Mouse (Mus musculus) lung, embryonic 15.5 days (tissue): Measurements from ENCODE around the gene Zfp984. TPM values are rescaled to one million over a fixed set of nuclear protein-coding genes. Genes with fewer than 3 reads are reported as not detected.
"Not testable (repeated sequence)": the region's sequence is repeated elsewhere in the genome, so short reads cannot be mapped to it uniquely, and the experiment has no call there.

Source experiments
- ATAC-seq: fragments of 200-750 bp; cut with Nextera tagmentation; 2 replicates; pipeline ENCODE4 v1.8.0; 2017; ENCODE audit warnings: moderate number of reproducible peaks, borderline replicate concordance; ENCODE audit not compliant: low FRiP score, low TSS enrichment; ENCODE audit errors: extremely low read depth
- H3K27ac ChIP-seq: fragments of 300-500 bp; sonication (generic); 2 replicates; pipeline ENCODE4 v1.5.1; 2015; ENCODE audit warnings: moderate library complexity, mild to moderate bottlenecking, inconsistent platforms
- H3K27me3 ChIP-seq: fragments of 300-500 bp; sonication (generic); 2 replicates; pipeline ENCODE4 v1.6.1; 2015; ENCODE audit warnings: inconsistent platforms
- H3K36me3 ChIP-seq: fragments of 300-500 bp; sonication (generic); 2 replicates; pipeline ENCODE4 v1.6.1; 2015; ENCODE audit warnings: inconsistent platforms
- H3K4me1 ChIP-seq: fragments of 300-500 bp; sonication (generic); 2 replicates; pipeline ENCODE4 v1.6.1; 2015; ENCODE audit warnings: inconsistent platforms
- H3K4me2 ChIP-seq: fragments of 300-500 bp; sonication (generic); 2 replicates; pipeline ENCODE4 v1.6.1; 2015; ENCODE audit warnings: inconsistent platforms, mild to moderate bottlenecking, moderate library complexity
- H3K4me3 ChIP-seq: fragments of 300-500 bp; sonication (generic); 2 replicates; pipeline ENCODE4 v1.5.1; 2015; ENCODE audit warnings: mild to moderate bottlenecking, inconsistent platforms
- H3K9ac ChIP-seq: fragments of 300-500 bp; sonication (generic); 2 replicates; pipeline ENCODE4 v1.6.1; 2015; ENCODE audit warnings: inconsistent platforms
- H3K9me3 ChIP-seq: fragments of 300-500 bp; sonication (generic); 2 replicates; pipeline ENCODE4 v1.6.1; 2016; ENCODE audit warnings: inconsistent platforms
- WGBS: fragments of 180-500 bp; shearing (Covaris S2); methylation state at CpG from one replicate; pipeline ENCODE4 v1.1.7; 2015; 5-methylcytosine and 5-hydroxymethylcytosine counted together
- polyA plus RNA-seq: library from polyadenylated mRNA; unstranded; fragments of >200 nt; fragmentation: Nextera tagmentation; extraction: Ambion mirVana; gene quantifications from 2 replicates; pipeline ENCODE4 v1.2.1, GENCODE M21; 2015

The Zfp984 gene
- polyA plus RNA-seq, result 5.9 and 6.3 TPM in 2 replicates

DNA sequence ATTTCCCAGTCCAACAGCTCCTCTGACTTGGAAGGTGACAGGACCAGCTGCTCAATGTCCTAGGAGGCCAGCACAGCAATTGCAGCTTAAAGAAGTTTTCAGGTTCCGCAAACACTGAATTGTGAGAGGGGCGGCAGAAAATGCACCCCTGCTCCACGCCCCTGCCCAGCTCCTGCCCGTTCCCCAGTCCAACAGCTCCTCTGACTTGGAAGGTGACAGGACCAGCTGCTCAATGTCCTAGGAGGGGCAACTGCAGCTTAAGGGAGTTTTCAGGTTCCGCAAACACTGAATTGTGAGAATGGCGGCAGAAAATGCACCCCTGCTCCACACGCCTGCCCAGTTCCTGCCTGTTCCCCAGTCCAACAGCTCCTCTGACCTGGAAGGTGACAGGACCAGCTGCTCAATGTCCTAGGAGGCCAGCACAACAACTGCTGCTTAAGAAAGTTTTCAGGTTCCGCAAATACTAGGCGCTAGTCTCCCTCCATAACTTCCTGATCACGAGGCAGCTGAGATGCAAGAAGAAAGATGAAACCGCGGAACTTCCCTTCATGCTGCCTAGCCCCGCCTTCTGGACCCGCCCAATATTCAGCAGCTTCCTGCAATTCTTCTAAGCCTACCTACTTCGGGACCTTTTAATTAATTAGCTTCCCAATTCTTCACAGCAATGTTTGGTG lies at the start of gene Zfp984:
Gene Zfp984 (minus strand): TSS at position 497 of the 674 bp plus-strand sequence.
- H3K4me1 ChIP-seq, H3K9me3 ChIP-seq, H3K27me3 ChIP-seq, H3K36me3 ChIP-seq: not testable (repeated sequence)
- H3K9ac ChIP-seq, result peak within 1 kb of the TSS; percentile 45
- ATAC-seq, result peak; percentile 73; the same call in 1 of the 2 replicates
- H3K4me3 ChIP-seq, result peak within 1 kb of the TSS; percentile 52
- peak within 1 kb of the TSS; percentile 46 for H3K27ac ChIP-seq
- WGBS, result 10% methylated on average over 15 of the region's 15 CpGs
- peak within 1 kb of the TSS; percentile 77 for H3K4me2 ChIP-seq

DNA sequence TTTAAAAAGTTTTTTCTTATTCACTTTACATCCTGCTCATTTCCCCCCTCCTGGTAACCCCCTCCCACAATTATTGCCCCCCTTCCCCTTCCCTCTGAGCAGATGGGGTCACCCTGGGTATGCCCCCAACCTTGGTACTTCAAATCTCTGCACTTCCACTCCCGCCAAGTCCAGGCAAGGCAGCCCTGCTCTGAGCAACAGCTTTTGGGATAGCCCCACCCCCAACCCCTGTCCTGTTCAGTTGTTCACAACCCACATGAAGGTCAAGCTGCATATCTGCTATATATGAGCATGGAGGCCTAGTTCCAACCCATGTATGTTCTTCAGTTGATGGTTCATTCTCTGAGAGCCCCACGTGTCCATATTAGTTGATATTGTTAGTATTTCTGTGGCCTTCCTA lies 41.2 kb upstream of the Zfp984 start:
- Histone ChIP-seq H3K27me3 (no peaks in the 10 kb centered on the region), H3K9ac (no peak overlapping the region), H3K27ac (no peak overlapping the region), H3K9me3 (no peaks in the 10 kb centered on the region), H3K4me1 (peaks cover 11% of the 10 kb centered on the region), H3K36me3 (no peaks in the 10 kb centered on the region; the same call in 1 of the 2 replicates), H3K4me2 (no peak overlapping the region), H3K4me3 (no peak overlapping the region)
- no peak for ATAC-seq
- WGBS, result 70% methylated on average over 2 of the region's 2 CpGs

DNA sequence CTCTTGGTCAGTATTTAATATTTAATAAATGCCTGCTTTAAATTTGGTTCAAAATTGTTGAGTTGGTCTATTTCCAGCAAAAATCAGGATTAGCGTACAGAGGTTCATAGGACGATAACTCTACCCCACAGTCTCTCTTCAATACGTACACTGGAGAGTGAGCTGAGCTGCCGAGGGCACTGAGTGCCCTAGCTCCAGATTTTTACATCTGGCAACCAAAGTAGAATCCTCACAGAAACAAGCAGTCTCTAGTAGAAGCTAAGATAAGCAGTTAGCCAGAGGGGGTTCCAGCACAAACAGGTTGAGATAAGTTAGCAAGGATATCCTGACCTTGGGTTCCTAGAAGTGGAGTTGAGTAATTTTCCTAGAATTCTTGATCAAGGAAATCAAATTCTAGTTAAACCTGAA lies 39.0 kb upstream of the Zfp984 start:
- peak overlapping the region; percentile 75 for H3K4me3 ChIP-seq
- H3K27ac ChIP-seq, result no peak overlapping the region
- ATAC-seq, result peak; percentile 61; the same call in 1 of the 2 replicates
- H3K4me1 ChIP-seq, result peaks cover 11% of the 10 kb centered on the region
- WGBS, result 4% methylated on average over 4 of the region's 4 CpGs
- H3K9ac ChIP-seq, result peak overlapping the region; percentile 63
- no peaks in the 10 kb centered on the region for H3K9me3 ChIP-seq
- H3K36me3 ChIP-seq, result peaks cover 19% of the 10 kb centered on the region
- H3K4me2 ChIP-seq, result peak overlapping the region; percentile 64
- no peaks in the 10 kb centered on the region for H3K27me3 ChIP-seq

DNA sequence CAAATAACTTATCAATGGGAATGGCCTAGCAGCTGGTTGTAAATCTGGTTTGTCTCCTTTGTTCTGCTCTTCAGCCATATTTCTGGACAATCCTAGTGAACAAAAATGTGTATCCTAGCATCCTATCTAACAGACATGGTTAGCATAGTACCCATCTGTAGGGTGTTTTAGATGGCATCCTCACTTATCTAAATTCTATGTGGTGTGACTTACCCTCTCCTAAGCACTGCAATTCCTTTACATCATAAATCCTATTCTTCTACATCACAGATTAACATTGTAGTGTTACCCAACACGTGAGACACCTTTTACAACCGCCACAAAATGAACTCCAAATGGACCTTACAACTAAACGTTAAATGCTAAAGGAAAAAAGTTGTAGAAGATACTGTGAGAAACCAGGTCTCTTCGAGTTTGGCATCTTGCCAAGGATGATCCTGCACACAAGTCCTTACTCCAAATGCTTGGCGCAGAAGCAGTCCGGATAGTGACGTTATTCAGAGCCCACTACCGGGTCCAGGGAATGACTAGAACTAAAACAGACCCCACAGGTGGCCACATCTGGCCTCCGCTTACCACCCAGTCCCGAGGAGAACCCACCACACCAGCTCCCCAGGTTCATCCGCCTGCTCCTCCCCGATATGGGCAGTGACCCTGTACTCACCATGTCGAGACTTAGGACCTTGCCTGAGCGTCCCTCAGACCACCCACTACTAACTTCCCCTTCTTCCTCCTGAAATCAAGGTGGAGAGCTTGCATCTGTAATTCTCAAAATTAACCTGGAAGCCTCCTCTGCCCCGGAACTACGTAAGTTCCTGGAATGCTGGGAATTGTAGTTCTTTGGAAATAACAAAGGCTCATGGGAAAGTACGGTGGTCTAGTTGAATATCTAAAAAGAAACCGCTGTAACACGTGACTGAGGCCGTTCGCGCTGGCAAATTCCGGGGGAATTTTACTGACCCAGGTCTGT lies 38.3 kb upstream of the Zfp984 start, which contains the start of gene Zfp933:
Gene Zfp933 (minus strand): TSS at position 753 of the 970 bp plus-strand sequence.
- Histone ChIP-seq H3K36me3 (peaks cover 25% of the 10 kb centered on the region), H3K27me3 (no peaks in the 10 kb centered on the region), H3K9me3 (no peaks in the 10 kb centered on the region), H3K9ac (peak within 1 kb of the TSS; percentile 63), H3K27ac (no peak within 1 kb of the TSS), H3K4me2 (peak within 1 kb of the TSS; percentile 64), H3K4me3 (peak within 1 kb of the TSS; percentile 75), H3K4me1 (peaks cover 11% of the 10 kb centered on the region)
- 3% methylated on average over 23 of the region's 23 CpGs for WGBS
- peak; percentile 91 for ATAC-seq

GRCm38 (mm10) chr4:147842871-147843270 lies 33.3 kb upstream of the Zfp984 start:
- Histone ChIP-seq H3K4me1 (peaks cover 5% of the 10 kb centered on the region), H3K27ac (no peak overlapping the region), H3K36me3 (peaks cover 45% of the 10 kb centered on the region), H3K9me3 (no peaks in the 10 kb centered on the region), H3K4me3 (no peak overlapping the region), H3K4me2 (no peak overlapping the region), H3K27me3 (no peaks in the 10 kb centered on the region), H3K9ac (no peak overlapping the region)
- ATAC-seq, result no peak
- 94% methylated on average over 3 of the region's 3 CpGs for WGBS

DNA sequence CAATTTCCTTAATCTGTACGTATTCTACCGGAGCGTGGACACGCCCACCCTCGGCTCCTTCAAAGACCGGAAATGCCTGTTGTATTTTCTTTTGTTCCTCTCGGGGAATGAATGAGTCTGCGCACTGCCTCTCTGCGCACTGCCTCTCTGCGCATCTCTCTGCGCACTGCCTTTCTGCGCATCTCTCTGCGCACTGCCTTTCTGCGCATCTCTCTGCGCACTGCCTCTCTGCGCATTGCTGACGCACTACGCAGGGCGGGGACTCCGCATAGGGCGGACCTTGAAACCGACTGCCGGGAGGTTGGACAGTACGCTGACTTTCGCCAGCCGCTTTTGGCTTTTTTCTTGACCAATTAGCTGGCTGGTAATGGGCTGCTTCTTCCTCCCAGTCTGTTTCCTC lies 29.7 kb upstream of the Zfp984 start:
- not testable (repeated sequence) for H3K9ac ChIP-seq, H3K4me1 ChIP-seq, H3K9me3 ChIP-seq, H3K4me2 ChIP-seq, H3K27me3 ChIP-seq, H3K27ac ChIP-seq, H3K4me3 ChIP-seq, ATAC-seq
- WGBS, result 97% methylated on average over 21 of the region's 26 CpGs
- peaks cover 32% of the 10 kb centered on the region for H3K36me3 ChIP-seq

DNA sequence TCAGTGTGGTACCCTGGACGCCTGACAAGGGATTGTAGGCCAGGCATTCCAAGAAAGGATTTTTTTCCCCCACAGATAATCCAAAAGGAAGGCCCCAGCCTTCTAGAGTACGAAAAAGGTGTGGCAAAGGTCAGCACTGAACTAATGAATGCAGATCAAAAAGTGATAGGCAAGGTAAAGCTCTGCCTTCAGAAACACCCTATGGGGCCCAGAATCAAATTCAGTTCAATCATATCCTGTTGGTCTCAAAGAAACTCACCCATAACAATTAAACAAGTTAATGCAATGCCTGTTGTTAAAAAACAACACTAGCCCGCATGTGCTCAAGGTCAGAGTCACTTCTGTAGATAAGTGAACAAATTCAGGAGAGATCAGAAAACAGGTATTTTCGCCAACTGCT lies 14.8 kb upstream of the Zfp984 start:
- Histone ChIP-seq H3K9me3 (peaks cover 32% of the 10 kb centered on the region), H3K36me3 (peaks cover 49% of the 10 kb centered on the region), H3K27me3 (no peaks in the 10 kb centered on the region), H3K9ac (no peak overlapping the region), H3K27ac (no peak overlapping the region), H3K4me1 (no peaks in the 10 kb centered on the region), H3K4me2 (no peak overlapping the region), H3K4me3 (no peak overlapping the region)
- no peak for ATAC-seq
- 92% methylated on average over 4 of the region's 4 CpGs for WGBS

DNA sequence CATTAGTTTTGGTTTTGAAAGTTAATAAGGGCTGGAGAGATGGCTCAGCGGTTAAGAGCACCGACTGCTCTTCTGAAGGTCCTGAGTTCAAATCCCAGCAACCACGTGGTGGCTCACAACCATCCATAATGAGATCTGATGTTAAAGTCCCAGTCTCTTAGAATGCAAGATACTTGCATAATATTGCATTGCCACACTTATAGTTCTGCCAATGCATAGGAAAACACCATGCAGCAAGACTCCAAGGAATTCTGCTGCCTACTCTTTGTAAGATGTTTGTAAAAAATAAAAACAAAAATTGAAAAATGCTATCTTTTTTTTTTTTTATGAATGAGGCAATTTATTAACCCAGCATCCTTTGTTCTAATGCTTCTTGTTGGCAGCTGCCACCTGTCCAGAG lies 11.8 kb upstream of the Zfp984 start:
- not testable (repeated sequence) for H3K4me2 ChIP-seq, H3K9ac ChIP-seq, H3K4me1 ChIP-seq, ATAC-seq, H3K27ac ChIP-seq, H3K4me3 ChIP-seq, H3K27me3 ChIP-seq
- 87% methylated on average over 3 of the region's 3 CpGs for WGBS
- H3K9me3 ChIP-seq, result peaks cover 27% of the 10 kb centered on the region; the same call in 1 of the 2 replicates
- H3K36me3 ChIP-seq, result peaks cover 26% of the 10 kb centered on the region

GRCm38 (mm10) chr4:147819659-147820058 lies 10.1 kb upstream of the Zfp984 start:
- H3K9ac ChIP-seq, H3K27ac ChIP-seq, H3K4me3 ChIP-seq, H3K27me3 ChIP-seq, ATAC-seq, H3K4me2 ChIP-seq, H3K4me1 ChIP-seq, H3K36me3 ChIP-seq: not testable (repeated sequence)
- H3K9me3 ChIP-seq, result peaks cover 12% of the 10 kb centered on the region; the same call in 1 of the 2 replicates
- 79% methylated on average over 7 of the region's 7 CpGs for WGBS

GRCm38 (mm10) chr4:147814592-147815167 lies 5.1 kb upstream of the Zfp984 start:
- Histone ChIP-seq H3K4me1 (no peaks in the 10 kb centered on the region), H3K9me3 (0 out of 2 replicates have a peak, but pooled peaks cover 3% of the 10 kb centered on the region), H3K4me2 (no peak overlapping the region), H3K27me3 (no peaks in the 10 kb centered on the region), H3K27ac (no peak overlapping the region), H3K9ac (no peak overlapping the region), H3K4me3 (no peak overlapping the region), H3K36me3 (no peaks in the 10 kb centered on the region)
- no peak for ATAC-seq
- WGBS, result 74% methylated on average over 2 of the region's 2 CpGs

DNA sequence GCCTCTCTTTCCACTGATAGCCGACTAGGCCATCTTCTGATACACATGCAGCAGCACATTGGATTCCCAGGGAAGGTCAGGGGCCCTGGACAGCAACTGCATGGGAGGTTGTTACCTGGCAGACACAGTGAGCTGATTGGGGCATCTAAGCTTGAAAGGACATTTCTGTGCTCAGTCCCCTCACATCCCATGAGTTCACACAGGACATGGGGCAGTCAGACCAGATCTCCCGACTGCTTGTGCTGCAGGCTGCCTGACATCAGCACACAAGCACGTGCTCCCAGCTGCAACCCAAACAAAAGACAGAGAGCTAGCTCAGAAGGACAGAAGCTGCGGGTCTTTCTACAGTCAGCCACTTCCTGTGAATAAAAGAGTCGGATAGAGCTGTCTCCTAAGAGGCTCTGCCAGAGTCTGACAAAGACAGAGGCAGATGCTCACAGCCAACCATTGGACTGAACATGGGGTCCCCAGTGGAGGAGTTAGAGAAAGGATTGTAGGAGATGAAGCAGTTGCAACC lies 3.7 kb upstream of the Zfp984 start:
- no peaks in the 10 kb centered on the region for H3K36me3 ChIP-seq
- no peak overlapping the region for H3K9ac ChIP-seq
- WGBS, result 42% methylated on average over 5 of the region's 5 CpGs
- no peaks in the 10 kb centered on the region for H3K27me3 ChIP-seq
- 0 out of 2 replicates have a peak, but pooled peaks cover 3% of the 10 kb centered on the region for H3K9me3 ChIP-seq
- H3K4me1 ChIP-seq, result no peaks in the 10 kb centered on the region
- H3K4me2 ChIP-seq, result no peak overlapping the region
- no peak overlapping the region for H3K27ac ChIP-seq
- ATAC-seq, result no peak
- no peak overlapping the region for H3K4me3 ChIP-seq
